In genomic region chr8:95853102-95853843, GRCm38 (mm10) we compare ENCODE assay signal across 8 mouse cellular contexts. TPM values are rescaled to one million over a fixed set of nuclear protein-coding genes. Genes with fewer than 3 reads are reported as not detected.
DNase-seq lines count a peak whose midpoint lies in the region; ATAC-seq and TF ChIP-seq lines count a peak whose summit lies in the region.

Gene Slc38a7 (minus strand): TSS chr8:95853539.

- no peak for TF ChIP-seq POLR2A in bone marrow, adult 2 months (IDR thresholded peaks at IDR 0.05; ENCODE audit: borderline replicate concordance, control insufficient read depth, low read depth, low read length)
- TF ChIP-seq POLR2A in embryonic fibroblast, embryonic 13.5 days (IDR thresholded peaks at IDR 0.05; ENCODE audit: low read depth, low read length): peak; percentile 80

- H3K9me3 ChIP-seq in limb, embryonic 13.5 days: no peaks in the 10 kb centered on the region
- H3K9me3 ChIP-seq in midbrain, embryonic 15.5 days: no peaks in the 10 kb centered on the region

- peaks cover 1% of the 10 kb centered on the region; the same call in 1 of the 2 replicates for H3K4me1 ChIP-seq in bone marrow, adult 2 months (ENCODE audit: control insufficient read depth, insufficient read depth, low read length)
- 0 out of 2 replicates have a peak, but pooled peaks cover 4% of the 10 kb centered on the region for H3K4me1 ChIP-seq in embryonic fibroblast, embryonic 13.5 days (ENCODE audit: control insufficient read depth, insufficient read depth, low read length)
- peaks cover 10% of the 10 kb centered on the region for H3K4me1 ChIP-seq in limb, embryonic 13.5 days
- peaks cover 10% of the 10 kb centered on the region for H3K4me1 ChIP-seq in midbrain, embryonic 15.5 days

- H3K4me3 ChIP-seq in bone marrow, adult 2 months (replicated peaks; ENCODE audit: control insufficient read depth, low read depth, low read length): peak within 1 kb of the TSS; percentile 63
- peak within 1 kb of the TSS; percentile 86 for H3K4me3 ChIP-seq in embryonic fibroblast, embryonic 13.5 days (ENCODE audit: insufficient read depth, low read length)
- peak within 1 kb of the TSS; percentile 59 for H3K4me3 ChIP-seq in limb, embryonic 13.5 days
- peak within 1 kb of the TSS; percentile 55 for H3K4me3 ChIP-seq in midbrain, embryonic 15.5 days

- no peak for TF ChIP-seq CTCF in bone marrow, adult 2 months (IDR thresholded peaks at IDR 0.05; ENCODE audit: control insufficient read depth, insufficient read depth, low read length)
- no peak for TF ChIP-seq CTCF in embryonic fibroblast, embryonic 13.5 days (IDR thresholded peaks at IDR 0.05; ENCODE audit: borderline replicate concordance, insufficient read depth, low read length)

- H3K4me2 ChIP-seq in limb, embryonic 13.5 days (replicated peaks): peak within 1 kb of the TSS; percentile 73
- H3K4me2 ChIP-seq in midbrain, embryonic 15.5 days: peak within 1 kb of the TSS; percentile 70

- 16% methylated on average over 22 of the region's 22 CpGs for WGBS in bone marrow, adult 2 months
- WGBS in limb, embryonic 13.5 days: 17% methylated on average over 22 of the region's 22 CpGs
- 10% methylated on average over 22 of the region's 22 CpGs for WGBS in midbrain, embryonic 15.5 days

- peak; percentile 75 to 77 for DNase-seq in B cell, adult 2 months
- DNase-seq in heart, adult 9 months (ENCODE audit: low spot score in 2 of 2): peak; percentile 88 to 92
- DNase-seq in kidney, adult 9 months: peak; percentile 93
- peak; percentile 54 to 59 for DNase-seq in spleen, adult 18-20 months

- H3K36me3 ChIP-seq in limb, embryonic 13.5 days: peaks cover 3% of the 10 kb centered on the region
- H3K36me3 ChIP-seq in midbrain, embryonic 15.5 days (replicated peaks): 0 out of 2 replicates have a peak, but pooled peaks cover 3% of the 10 kb centered on the region

- peak; percentile 96 for ATAC-seq in limb, embryonic 13.5 days (ENCODE audit: low FRiP score, low read depth)
- ATAC-seq in midbrain, embryonic 15.5 days (replicated peaks): peak; percentile 97

- H3K27ac ChIP-seq in bone marrow, adult 2 months (ENCODE audit: control insufficient read depth, insufficient read depth, low read depth, low read length, poor library complexity): peak within 1 kb of the TSS; percentile 22; the same call in 1 of the 2 replicates
- H3K27ac ChIP-seq in embryonic fibroblast, embryonic 13.5 days (ENCODE audit: insufficient read depth, low read length): peak within 1 kb of the TSS; percentile 34
- H3K27ac ChIP-seq in limb, embryonic 13.5 days: no peak within 1 kb of the TSS
- no peak within 1 kb of the TSS for H3K27ac ChIP-seq in midbrain, embryonic 15.5 days

- H3K9ac ChIP-seq in limb, embryonic 13.5 days: peak within 1 kb of the TSS; percentile 68
- peak within 1 kb of the TSS; percentile 61 for H3K9ac ChIP-seq in midbrain, embryonic 15.5 days

- no peaks in the 10 kb centered on the region for H3K27me3 ChIP-seq in limb, embryonic 13.5 days
- H3K27me3 ChIP-seq in midbrain, embryonic 15.5 days (replicated peaks): no peaks in the 10 kb centered on the region

RNA-seq across cellular contexts. Expression of gene Slc38a7, which starts in this region (rescaled TPM):
- polyA plus RNA-seq in bone marrow, adult 2 months (2011; ENCODE audit: insufficient read depth, insufficient read length, low replicate concordance, missing spikeins): 1.9 and 3.0 TPM in 2 replicates
- polyA plus RNA-seq in embryonic fibroblast, embryonic 13.5 days (2011; ENCODE audit: insufficient read length, low read depth, missing spikeins): 16.7 and 23.2 TPM in 2 replicates
- polyA plus RNA-seq in limb, embryonic 13.5 days (2015; fragmentation: Nextera tagmentation; extraction: Ambion mirVana): 15.1 and 16.3 TPM in 2 replicates
- 30.3 and 32.2 TPM in 2 replicates for polyA plus RNA-seq in midbrain, embryonic 15.5 days (2015; fragmentation: Nextera tagmentation; extraction: Ambion mirVana)

Comparison
In these comparisons a context has a peak if more than half of its experiments do, and no peak if none do; other contexts are left out.
1. H3K27ac ChIP-seq: peak in bone marrow, adult 2 months (single experiment) and embryonic fibroblast, embryonic 13.5 days (single experiment); none in limb, embryonic 13.5 days (single experiment) and midbrain, embryonic 15.5 days (single experiment).
2. Peak in every context shown above with its lines, with median percentiles within 50 percentile points of each other: DNase-seq and H3K4me3 ChIP-seq.